Mouse (Mus musculus) megakaryocyte, embryonic 14.5 days (primary cell): ENCODE data around the gene 1810010H24Rik.

Experiments used
- FLI1 ChIP-seq: IDR thresholded peaks from 2 replicates; pipeline ENCODE4 v1.6.1; 2012; ENCODE audit warnings: low read length, inconsistent platforms, mixed read lengths
- GATA1 ChIP-seq: IDR thresholded peaks from 3 replicates; pipeline ENCODE4 v1.6.1; 2012; ENCODE audit warnings: mixed read lengths, low read length, inconsistent platforms, borderline replicate concordance

GRCm38 (mm10) chr11:107045546-107045945 lies 20.1 kb downstream of the 1810010H24Rik start:
- no peak for TF ChIP-seq GATA1
- TF ChIP-seq FLI1: no peak
